Mouse (Mus musculus) kidney, embryonic 16.5 days (tissue): ENCODE data around the gene Fam214b. TPM values are rescaled to one million over a fixed set of nuclear protein-coding genes. Genes with fewer than 3 reads are reported as not detected.

Source experiments
- ATAC-seq: fragments of 200-750 bp; cut with Nextera tagmentation; 2 replicates; pipeline ENCODE4 v1.8.0; 2017; ENCODE audit warnings: moderate TSS enrichment; ENCODE audit not compliant: low FRiP score, low TSS enrichment
- H3K27ac ChIP-seq: fragments of 300-500 bp; sonication (generic); 2 replicates; pipeline ENCODE4 v1.5.1; 2014; ENCODE audit warnings: low read length
- H3K27me3 ChIP-seq: fragments of 300-500 bp; sonication (generic); 2 replicates; pipeline ENCODE4 v1.6.1; 2014; ENCODE audit warnings: low read length, control low read depth, mixed read lengths; ENCODE audit not compliant: insufficient read depth
- H3K36me3 ChIP-seq: fragments of 300-500 bp; sonication (generic); 2 replicates; pipeline ENCODE4 v1.6.1; 2014; ENCODE audit warnings: low read length, control low read depth, mixed read lengths; ENCODE audit not compliant: insufficient read depth
- H3K4me1 ChIP-seq: fragments of 300-500 bp; sonication (generic); 2 replicates; pipeline ENCODE4 v1.6.1; 2014; ENCODE audit warnings: low read length, control low read depth, mixed read lengths; ENCODE audit not compliant: insufficient read depth
- H3K4me2 ChIP-seq: fragments of 300-500 bp; sonication (generic); replicated peaks from 2 replicates; pipeline ENCODE4 v1.6.1; 2014; ENCODE audit warnings: low read depth, low read length
- H3K4me3 ChIP-seq: fragments of 300-500 bp; sonication (generic); 2 replicates; pipeline ENCODE4 v1.5.1; 2014; ENCODE audit warnings: mild to moderate bottlenecking, low read length
- H3K9ac ChIP-seq: fragments of 300-500 bp; sonication (generic); replicated peaks from 2 replicates; pipeline ENCODE4 v1.6.1; 2014; ENCODE audit warnings: low read length
- H3K9me3 ChIP-seq: fragments of 300-500 bp; sonication (generic); 2 replicates; pipeline ENCODE4 v1.6.1; 2016; ENCODE audit warnings: low read length, control low read depth
- WGBS: fragments of 180-500 bp; shearing (Covaris S2); extraction: QIAGEN DNeasy Blood & Tissue Kit; methylation state at CpG from one replicate; pipeline ENCODE4 v1.1.7; 2014; 5-methylcytosine and 5-hydroxymethylcytosine counted together
- polyA plus RNA-seq: library from polyadenylated mRNA; unstranded; fragments of >200 nt; fragmentation: Nextera tagmentation; extraction: Ambion mirVana; gene quantifications from 2 replicates; pipeline ENCODE4 v1.2.1, GENCODE M21; 2015

Fam214b gene
- polyA plus RNA-seq, 1 experiment from 2014 or later, result 11.7 TPM

DNA sequence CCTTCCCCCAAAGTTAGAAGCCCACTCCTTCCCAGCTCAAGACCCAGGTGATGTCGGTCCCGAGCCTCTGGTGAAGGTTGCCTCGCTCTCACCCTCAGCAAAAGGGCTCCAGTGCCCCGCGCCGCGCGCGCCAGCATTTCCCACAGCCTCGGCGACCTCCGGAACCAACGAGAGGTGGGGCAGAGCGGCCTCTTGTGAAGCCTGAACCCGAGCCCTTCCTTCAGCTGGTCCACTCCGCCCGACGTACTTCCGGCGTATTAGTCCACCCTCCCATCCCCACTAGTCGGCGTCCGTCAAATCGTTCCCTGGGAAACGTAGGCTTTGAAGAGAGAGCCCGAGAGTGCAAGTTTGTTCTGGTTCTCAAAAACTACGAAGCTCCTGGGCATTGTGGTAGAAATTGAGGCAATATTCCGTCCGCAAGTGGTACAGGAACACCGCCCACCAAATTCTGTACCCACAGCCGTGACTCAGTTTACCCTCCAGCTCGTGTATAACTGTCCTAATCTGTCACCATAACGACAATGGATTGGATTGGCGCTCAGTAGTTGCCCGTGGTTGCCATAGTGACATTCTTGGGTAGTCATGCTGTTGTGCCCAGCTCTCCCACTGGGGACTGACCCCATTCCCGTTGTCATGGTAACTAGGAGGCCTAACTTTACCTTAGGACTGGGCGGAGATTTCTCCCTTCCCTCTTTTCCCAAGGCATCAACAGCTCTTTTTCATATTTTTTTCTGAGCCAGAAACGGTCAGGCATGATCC lies 14.6 kb downstream of the Fam214b start, which contains the start of gene Stoml2:
Gene Stoml2, minus strand, starts transcription at position 474 of the 759 bp plus-strand sequence.
- Histone ChIP-seq H3K4me1 (peaks cover 14% of the 10 kb centered on the region), H3K9me3 (no peaks in the 10 kb centered on the region), H3K4me3 (peak within 1 kb of the TSS; percentile 88), H3K4me2 (peak within 1 kb of the TSS; percentile 92), H3K9ac (peak within 1 kb of the TSS; percentile 96), H3K36me3 (peaks cover 44% of the 10 kb centered on the region), H3K27me3 (no peaks in the 10 kb centered on the region), H3K27ac (peak within 1 kb of the TSS; percentile 93)
- WGBS, result under 1% methylated on average over 38 of the region's 38 CpGs
- ATAC-seq, result peak; percentile 97

DNA sequence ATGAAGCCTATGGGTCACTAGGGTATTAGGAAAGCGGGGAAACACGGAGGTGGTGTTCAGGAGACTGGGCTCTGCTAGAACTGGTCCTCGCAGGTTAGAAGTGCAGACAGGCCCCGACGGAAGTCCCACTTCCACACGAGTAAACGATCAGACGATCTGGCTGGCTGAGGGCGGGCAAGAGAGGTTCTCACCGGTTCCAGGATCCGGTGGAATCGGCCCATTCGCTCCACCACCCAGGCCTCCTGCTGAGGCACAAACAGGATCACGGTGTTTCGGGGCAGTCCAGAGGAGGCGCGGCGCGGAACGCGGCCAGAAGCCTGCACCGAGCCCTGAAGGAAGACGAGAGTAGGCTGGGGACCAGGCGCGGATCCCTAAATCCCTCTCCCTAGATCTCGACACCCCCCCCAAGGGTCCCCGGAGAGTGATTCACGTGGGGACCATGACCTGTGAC lies 15.2 kb downstream of the Fam214b start:
- H3K4me2 ChIP-seq, result peak overlapping the region; percentile 92
- ATAC-seq, result peak; percentile 69
- peak overlapping the region; percentile 93 for H3K27ac ChIP-seq
- H3K27me3 ChIP-seq, result no peaks in the 10 kb centered on the region
- peak overlapping the region; percentile 88 for H3K4me3 ChIP-seq
- peak overlapping the region; percentile 96 for H3K9ac ChIP-seq
- peaks cover 14% of the 10 kb centered on the region for H3K4me1 ChIP-seq
- peaks cover 40% of the 10 kb centered on the region for H3K36me3 ChIP-seq
- 2% methylated on average over 28 of the region's 28 CpGs for WGBS
- no peaks in the 10 kb centered on the region for H3K9me3 ChIP-seq

DNA sequence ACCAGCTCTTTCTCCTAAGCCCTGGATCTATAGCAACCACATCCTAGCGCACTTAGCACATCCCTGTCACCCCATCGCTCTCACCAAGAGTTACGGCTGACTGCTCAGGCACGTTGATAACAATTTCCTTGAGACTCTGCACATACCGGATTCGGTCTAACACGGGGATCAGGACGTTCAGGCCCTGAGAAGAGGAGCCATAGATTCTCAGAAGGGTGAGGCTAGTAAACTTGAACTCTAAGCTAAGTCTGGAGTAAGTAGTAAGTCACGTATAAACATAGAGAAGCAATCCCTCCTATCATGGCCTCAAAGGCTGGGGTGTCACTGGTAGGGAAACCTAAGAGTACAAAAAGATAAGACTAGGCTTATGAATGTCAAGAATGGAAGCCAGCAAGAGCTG lies 15.7 kb downstream of the Fam214b start:
- ATAC-seq, result no peak
- H3K4me1 ChIP-seq, result peaks cover 14% of the 10 kb centered on the region
- WGBS, result 59% methylated on average over 9 of the region's 9 CpGs
- H3K36me3 ChIP-seq, result peaks cover 39% of the 10 kb centered on the region
- H3K27ac ChIP-seq, result peak overlapping the region; percentile 93
- no peaks in the 10 kb centered on the region for H3K9me3 ChIP-seq
- peak overlapping the region; percentile 96 for H3K9ac ChIP-seq
- H3K4me2 ChIP-seq, result peak overlapping the region; percentile 92
- no peaks in the 10 kb centered on the region for H3K27me3 ChIP-seq
- peak overlapping the region; percentile 88 for H3K4me3 ChIP-seq

DNA sequence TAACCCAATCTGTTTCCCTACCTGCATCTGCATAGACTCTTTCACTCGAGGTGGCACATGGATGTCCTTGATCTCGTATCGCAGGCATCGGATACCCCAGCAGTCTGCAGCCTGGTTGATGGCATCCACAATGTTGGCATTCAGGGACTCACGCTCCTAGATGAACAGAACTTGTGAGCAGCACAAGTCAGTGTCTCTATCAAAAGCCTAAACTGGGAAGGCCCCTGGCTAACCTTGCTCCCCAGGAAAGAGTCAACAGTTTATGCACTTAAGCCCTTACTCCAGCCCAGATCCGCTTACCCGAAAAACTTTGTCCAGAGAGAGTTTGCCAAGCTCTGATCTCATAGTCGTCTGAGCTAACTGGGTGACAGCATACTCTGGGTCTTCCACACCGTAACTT lies 16.3 kb downstream of the Fam214b start:
- Histone ChIP-seq H3K4me3 (no peak overlapping the region), H3K27me3 (no peaks in the 10 kb centered on the region), H3K9ac (no peak overlapping the region), H3K9me3 (no peaks in the 10 kb centered on the region), H3K36me3 (peaks cover 37% of the 10 kb centered on the region), H3K27ac (no peak overlapping the region), H3K4me2 (peak overlapping the region; percentile 92; the same call in 1 of the 2 replicates), H3K4me1 (peaks cover 20% of the 10 kb centered on the region)
- 95% methylated on average over 9 of the region's 9 CpGs for WGBS
- no peak for ATAC-seq

DNA sequence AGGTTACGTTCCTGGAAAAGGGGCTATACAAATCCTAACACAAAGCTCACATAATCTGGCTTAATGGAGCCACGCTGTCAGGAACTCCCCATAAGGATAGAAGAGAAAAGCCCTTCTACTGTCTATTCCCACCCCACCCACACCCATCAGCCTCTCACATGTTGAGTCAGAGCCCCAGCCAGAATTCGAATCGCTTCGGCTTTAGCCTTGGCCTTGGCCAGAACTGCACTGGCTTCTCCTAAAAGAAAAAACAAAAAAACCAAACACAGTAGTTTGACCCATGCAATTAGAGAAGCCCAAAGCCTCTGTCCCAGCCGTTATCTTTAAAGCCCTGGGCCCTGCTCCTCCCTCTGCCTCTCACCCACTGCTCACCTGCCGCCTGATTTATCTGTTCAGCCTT lies 16.9 kb downstream of the Fam214b start:
- Histone ChIP-seq H3K4me2 (no peak overlapping the region), H3K9ac (no peak overlapping the region), H3K27ac (no peak overlapping the region), H3K4me3 (no peak overlapping the region), H3K36me3 (peaks cover 32% of the 10 kb centered on the region), H3K4me1 (peaks cover 25% of the 10 kb centered on the region), H3K27me3 (no peaks in the 10 kb centered on the region), H3K9me3 (no peaks in the 10 kb centered on the region)
- no peak for ATAC-seq
- WGBS, result 96% methylated on average over 7 of the region's 7 CpGs

DNA sequence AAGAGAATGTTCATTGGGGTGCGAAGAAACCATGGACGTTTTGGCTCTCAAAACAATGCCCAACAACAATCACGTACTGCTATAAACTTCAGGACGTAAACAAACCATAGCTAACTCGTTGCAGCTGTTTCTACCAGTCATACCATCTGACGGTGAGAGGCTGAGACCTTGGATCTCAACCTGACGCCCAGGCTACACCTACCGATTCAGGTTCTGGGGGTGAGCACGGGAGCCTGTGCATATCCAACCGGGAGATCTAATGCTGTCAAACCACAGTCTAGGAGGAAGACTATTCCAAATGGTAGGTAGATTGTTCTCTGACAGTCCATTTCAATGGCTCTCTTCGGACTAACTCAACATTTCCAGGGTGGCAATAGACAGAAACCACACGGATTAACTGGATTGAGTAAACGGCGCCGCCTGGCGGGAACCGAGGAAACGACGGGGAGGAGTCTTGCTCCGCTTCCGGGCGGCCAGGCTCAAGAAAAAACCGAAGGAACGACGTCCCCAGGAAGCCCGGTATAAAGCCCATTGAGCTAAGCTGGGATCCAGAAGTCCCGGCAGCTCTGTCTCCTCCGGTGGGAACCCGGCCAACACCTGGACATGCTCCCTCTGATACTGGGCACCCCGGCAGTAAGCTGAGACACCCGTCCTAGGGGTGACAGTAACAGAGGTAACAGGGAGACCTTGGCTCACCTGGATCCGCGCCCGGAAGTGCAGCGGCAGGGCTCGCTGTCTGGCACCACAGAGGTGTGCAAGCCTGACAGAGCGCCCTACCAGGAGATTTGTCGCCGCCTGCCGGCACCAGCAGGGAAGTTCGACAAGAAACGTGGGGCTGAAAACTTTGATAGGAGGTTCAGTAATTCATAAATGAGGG lies 20.7 kb downstream of the Fam214b start, which contains the start of gene Pigo:
Gene Pigo, minus strand, starts transcription at position 736 of the 877 bp plus-strand sequence.
- Histone ChIP-seq H3K9me3 (no peaks in the 10 kb centered on the region), H3K9ac (peak within 1 kb of the TSS; percentile 74), H3K4me2 (peak within 1 kb of the TSS; percentile 87), H3K27ac (peak within 1 kb of the TSS; percentile 94), H3K36me3 (peaks cover 57% of the 10 kb centered on the region), H3K4me1 (peaks cover 16% of the 10 kb centered on the region), H3K27me3 (no peaks in the 10 kb centered on the region), H3K4me3 (peak within 1 kb of the TSS; percentile 59)
- ATAC-seq, result peak; percentile 94
- 7% methylated on average over 42 of the region's 42 CpGs for WGBS

DNA sequence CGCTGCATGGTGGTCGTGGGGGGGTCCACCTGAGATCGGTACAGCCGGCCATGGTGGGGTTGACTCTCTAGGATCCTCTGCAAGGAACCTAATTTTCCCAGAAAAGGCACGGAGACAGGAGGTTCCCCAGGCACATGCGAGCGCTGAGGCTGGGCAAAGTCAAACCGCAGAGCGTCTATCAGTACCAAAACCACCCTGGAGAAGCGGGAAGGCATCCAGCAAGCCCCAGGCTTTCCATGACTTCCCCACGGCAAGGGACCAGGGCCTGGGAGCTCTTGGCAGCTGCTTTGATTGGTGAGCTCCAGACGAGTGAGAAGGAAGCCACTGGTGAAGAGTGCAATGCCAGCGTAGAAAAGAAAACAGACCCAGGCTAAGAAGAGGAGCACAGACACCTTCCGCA lies 21.3 kb downstream of the Fam214b start:
- Histone ChIP-seq H3K36me3 (peaks cover 63% of the 10 kb centered on the region), H3K4me2 (peak overlapping the region; percentile 87), H3K9ac (peak overlapping the region; percentile 74), H3K27me3 (no peaks in the 10 kb centered on the region), H3K4me1 (peaks cover 11% of the 10 kb centered on the region), H3K9me3 (no peaks in the 10 kb centered on the region), H3K27ac (peak overlapping the region; percentile 94; the same call in 1 of the 2 replicates), H3K4me3 (peak overlapping the region; percentile 59)
- WGBS, result 75% methylated on average over 14 of the region's 14 CpGs
- ATAC-seq, result no peak

DNA sequence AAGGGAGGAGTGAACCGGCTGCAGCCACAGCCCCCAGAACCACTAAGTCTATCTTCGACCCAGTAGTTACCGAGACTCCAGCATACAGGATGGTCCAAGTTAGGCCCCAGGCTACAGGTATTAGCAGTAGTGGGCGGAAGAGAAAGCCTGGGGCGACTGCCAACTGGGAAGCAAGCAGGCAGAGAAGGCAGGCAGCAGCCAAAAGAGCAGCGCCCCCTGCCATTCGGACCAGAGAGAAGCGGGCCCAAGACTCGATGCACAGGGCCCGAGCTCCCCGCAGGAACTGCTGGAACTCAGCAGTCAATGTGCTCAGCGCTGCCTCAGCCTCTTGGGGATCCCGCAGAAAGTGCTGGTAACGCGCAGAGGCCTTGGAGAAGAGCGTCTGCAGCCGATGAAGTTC lies 24.7 kb downstream of the Fam214b start:
- Histone ChIP-seq H3K27me3 (no peaks in the 10 kb centered on the region), H3K4me3 (no peak overlapping the region), H3K27ac (no peak overlapping the region), H3K4me1 (peaks cover 11% of the 10 kb centered on the region), H3K9me3 (no peaks in the 10 kb centered on the region), H3K4me2 (no peak overlapping the region), H3K36me3 (peaks cover 61% of the 10 kb centered on the region), H3K9ac (no peak overlapping the region)
- no peak for ATAC-seq
- WGBS, result 80% methylated on average over 17 of the region's 17 CpGs

DNA sequence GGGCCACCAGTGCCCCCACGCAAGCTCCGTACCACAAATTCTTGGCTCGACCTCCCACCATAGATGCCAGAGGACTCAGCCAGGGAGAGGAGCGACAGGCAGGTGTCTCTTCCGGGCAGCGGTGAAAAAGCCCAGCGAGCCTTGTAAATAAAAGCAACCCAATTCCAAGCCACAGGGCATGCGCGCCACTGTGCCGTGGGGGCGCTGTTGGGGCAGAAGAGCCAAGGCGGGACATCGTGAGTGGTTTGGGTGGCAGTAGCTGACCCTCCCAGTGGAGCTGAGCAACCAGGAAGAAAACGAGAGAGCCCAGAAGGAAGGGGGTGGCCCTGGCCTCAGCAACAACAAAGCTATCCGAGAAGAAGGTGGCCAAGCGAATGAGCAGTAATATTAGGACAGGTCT lies 25.1 kb downstream of the Fam214b start:
- Histone ChIP-seq H3K27ac (no peak overlapping the region), H3K9me3 (no peaks in the 10 kb centered on the region), H3K4me2 (no peak overlapping the region), H3K9ac (no peak overlapping the region), H3K27me3 (no peaks in the 10 kb centered on the region), H3K36me3 (peaks cover 61% of the 10 kb centered on the region), H3K4me1 (peaks cover 11% of the 10 kb centered on the region), H3K4me3 (no peak overlapping the region)
- WGBS, result 87% methylated on average over 16 of the region's 16 CpGs
- ATAC-seq, result no peak
